Mouse (Mus musculus) lung, adult 2 months (tissue): ENCODE measurements at regions not wholly inside any gene's neighbourhood (a gene's known extent, or its start where the extent isn't known, plus 50 kb on each side); places are given as distances from the start of the nearest gene placed in this dataset.

Experiments used
- DNase-seq: peaks from one replicate; pipeline ENCODE4 v3.0.0; 2022
- H3K4me1 ChIP-seq: fragments of 200-500 bp; 2 replicates; pipeline ENCODE4 v1.6.1; 2011; ENCODE audit warnings: low read length; ENCODE audit not compliant: control insufficient read depth, insufficient read depth
- H3K4me3 ChIP-seq: fragments of 200-500 bp; replicated peaks from 2 replicates; pipeline ENCODE3; 2011; ENCODE audit warnings: low read depth, mild to moderate bottlenecking, control low read depth, low read length; ENCODE audit errors: extremely low read depth
- CTCF ChIP-seq: fragments of 200-500 bp; IDR thresholded peaks from 2 replicates; pipeline ENCODE4 v1.5.1; 2011; ENCODE audit warnings: mild to moderate bottlenecking, low read length, control low read depth; ENCODE audit not compliant: insufficient read depth
- POLR2A ChIP-seq: fragments of 200-500 bp; IDR thresholded peaks from 2 replicates; pipeline ENCODE4 v1.6.1; 2011; ENCODE audit warnings: low read depth, mild to moderate bottlenecking, control low read depth, low read length, borderline replicate concordance; ENCODE audit errors: extremely low read depth
- WGBS: fragments of 180-500 bp; shearing (Covaris S2); methylation state at CpG from one replicate; pipeline ENCODE4 v1.1.7; 2018; 5-methylcytosine and 5-hydroxymethylcytosine counted together

DNA sequence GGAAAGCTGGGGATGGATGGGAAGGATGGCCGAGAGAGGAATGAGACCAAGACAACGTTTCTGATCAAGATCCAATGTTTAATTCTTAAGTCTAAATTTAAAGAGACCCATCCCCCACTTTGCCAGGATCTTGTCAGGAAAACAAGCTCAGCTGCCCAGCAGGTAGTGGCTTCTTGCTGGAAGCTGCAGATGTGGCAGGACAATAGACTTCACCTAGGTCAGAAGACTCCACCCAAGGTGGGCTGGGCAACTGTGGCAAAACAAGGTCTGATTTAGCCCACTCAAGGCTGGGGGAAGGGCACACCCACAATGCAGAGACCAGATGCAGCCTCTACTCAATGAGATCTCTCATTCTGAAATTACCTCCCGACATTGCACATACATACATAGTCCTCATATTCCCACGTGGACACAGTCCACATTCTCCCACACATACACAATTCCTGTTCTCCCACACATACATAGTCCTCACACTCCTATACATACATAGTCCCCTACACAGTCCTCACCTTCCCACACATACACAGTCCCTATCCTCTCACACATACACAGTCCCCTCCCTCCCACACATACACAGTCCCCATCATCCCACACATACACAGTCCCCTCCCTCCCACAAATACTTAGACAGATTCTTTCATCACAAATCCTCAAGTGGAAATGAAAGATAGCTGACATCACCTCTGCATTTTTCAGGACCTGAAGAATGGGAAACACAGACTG lies 150.2 kb downstream of the Rwdd3 start:
- no peak for DNase-seq
- TF ChIP-seq POLR2A = no peak
- no peak for TF ChIP-seq CTCF
- 78% methylated on average over 4 of the region's 4 CpGs for WGBS
- Histone ChIP-seq H3K4me3 (no peak overlapping the region), H3K4me1 (no peaks in the 10 kb centered on the region)

- 75% methylated on average over 6 of the region's 6 CpGs for WGBS
These were observed 162.3 kb downstream of the Rwdd3 start for GRCm38 (mm10) chr3:121009223-121009622.

DNA sequence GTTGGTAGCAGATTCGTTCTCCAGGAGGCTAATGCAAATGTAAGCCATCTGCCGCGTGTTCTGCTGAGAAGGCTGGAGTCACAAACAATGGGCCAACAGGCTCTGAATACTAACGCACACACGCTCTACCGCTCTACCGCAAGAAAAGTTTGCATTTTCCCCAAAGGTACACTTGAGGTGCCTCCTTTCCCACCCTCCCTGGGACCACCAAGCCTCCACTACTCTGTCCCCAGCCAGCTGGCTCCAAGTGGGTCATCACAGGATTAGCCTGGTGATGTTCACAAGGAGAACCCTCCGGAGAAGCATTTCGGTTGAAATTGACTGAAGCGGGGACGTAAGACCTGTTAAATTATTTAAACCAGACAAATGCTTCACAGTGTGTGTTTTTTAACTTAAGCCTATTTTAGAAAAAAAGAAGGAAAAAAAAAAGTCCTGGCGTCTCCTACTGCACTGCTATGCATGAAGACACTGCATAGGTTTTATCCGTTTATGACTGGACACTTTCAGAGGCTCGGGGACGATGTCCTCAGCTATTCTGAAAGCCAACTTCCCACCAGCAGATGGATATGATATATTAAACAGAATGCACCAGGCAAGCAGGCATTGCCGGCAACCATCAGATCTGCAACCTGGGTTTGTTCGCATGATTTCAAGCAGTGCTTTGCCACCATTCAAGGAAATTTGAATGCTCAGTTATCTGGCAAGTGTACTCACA lies 187.8 kb downstream of the Rwdd3 start:
- no peak for DNase-seq
- Histone ChIP-seq H3K4me3 (no peak overlapping the region), H3K4me1 (no peaks in the 10 kb centered on the region)
- TF ChIP-seq POLR2A (no peak), CTCF (no peak)
- 71% methylated on average over 17 of the region's 17 CpGs for WGBS

More at GRCm38 (mm10) chr3:121009223-121009622, 162.3 kb downstream of the Rwdd3 start:
- Histone ChIP-seq H3K4me3 (no peak overlapping the region), H3K4me1 (no peaks in the 10 kb centered on the region)
- no peak for DNase-seq
- no peak for TF ChIP-seq POLR2A

GRCm38 (mm10) chr3:120982795-120983555 lies 188.5 kb downstream of the Rwdd3 start:
- TF ChIP-seq CTCF = no peak
- 37% methylated on average over 10 of the region's 10 CpGs for WGBS
- no peaks in the 10 kb centered on the region for H3K4me1 ChIP-seq
- no peak overlapping the region for H3K4me3 ChIP-seq
- DNase-seq = no peak

DNA sequence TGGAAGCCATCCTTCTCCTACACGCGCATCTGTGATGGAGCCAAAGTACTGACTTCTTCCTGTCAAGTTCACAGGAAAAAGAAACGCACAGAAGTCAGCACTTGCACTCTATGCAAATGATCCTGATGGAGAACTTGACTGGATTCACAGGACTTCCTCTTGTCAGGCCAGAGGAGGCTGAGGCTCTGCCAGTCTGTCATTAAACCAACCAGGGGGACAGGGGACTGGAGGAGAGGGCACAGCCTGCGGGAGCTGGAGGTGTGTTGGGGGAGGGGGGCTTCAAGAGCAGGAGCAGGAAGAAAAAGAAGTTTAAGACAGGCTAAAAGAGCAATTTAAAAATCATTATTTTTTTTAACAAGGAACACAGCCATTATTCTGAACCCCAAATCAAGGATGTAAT lies 189.3 kb downstream of the Rwdd3 start:
- H3K4me3 ChIP-seq = no peak overlapping the region
- no peak for DNase-seq
- WGBS = 25% methylated on average over 4 of the region's 4 CpGs
- TF ChIP-seq CTCF = no peak
- no peaks in the 10 kb centered on the region for H3K4me1 ChIP-seq

DNA sequence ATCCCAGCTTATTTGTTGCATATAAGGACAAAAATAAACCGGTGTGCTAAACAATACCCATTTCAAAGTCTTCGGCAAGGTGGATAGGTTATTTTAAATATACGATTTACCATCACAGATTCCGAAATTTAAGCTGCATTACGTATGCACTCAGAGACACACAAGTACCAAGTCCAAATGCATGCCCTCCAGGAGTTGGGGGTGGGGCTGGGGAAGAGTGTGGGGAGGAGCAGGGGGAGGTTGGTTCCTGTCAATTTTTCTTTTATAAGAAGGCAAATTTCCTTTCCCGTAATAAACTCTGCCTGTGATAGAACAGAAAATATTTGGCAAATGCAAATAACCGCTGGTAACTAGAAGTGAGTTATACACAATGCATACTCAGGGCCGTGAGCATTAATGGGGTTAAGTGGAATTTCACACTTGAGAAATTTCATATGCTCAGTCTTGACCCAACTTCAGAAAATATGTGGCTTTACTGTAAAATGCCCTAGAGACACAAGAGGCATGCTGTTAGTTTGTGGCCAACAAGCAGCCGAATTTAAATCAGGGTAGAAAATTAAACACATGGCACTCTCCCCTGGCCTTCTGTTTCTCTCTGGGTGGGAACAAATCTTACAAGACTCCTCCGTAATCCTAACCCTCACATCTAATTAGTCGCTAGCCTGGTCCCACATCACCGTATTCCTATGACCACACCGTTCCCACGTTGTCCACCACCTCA lies 200.6 kb downstream of the Rwdd3 start:
- Histone ChIP-seq H3K4me3 (no peak overlapping the region), H3K4me1 (no peaks in the 10 kb centered on the region)
- no peak for DNase-seq
- TF ChIP-seq POLR2A = no peak
- no peak for TF ChIP-seq CTCF
- 76% methylated on average over 14 of the region's 14 CpGs for WGBS

DNA sequence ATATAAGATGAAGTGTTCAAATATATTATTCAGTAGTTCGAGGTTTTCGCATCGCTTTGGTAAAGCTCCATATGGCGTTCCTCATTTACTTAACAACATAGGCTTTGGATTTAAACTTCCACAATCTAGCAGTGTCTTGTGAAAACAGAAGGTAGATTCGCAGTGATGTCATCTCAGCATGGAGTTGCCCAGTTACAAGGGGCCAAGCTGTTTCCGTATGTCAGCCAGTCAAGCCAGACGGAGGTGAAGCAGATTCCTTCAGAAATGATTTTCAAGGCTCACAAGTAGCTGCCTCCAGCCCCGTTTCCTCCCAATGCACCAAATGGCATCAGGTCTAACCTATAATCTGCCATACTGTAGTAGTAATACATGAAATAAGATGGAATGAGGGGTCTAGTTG lies 224.6 kb downstream of the Rwdd3 start:
- TF ChIP-seq POLR2A (no peak), CTCF (no peak)
- Histone ChIP-seq H3K4me3 (no peak overlapping the region), H3K4me1 (no peaks in the 10 kb centered on the region)
- 88% methylated on average over 8 of the region's 8 CpGs for WGBS
- DNase-seq = no peak

GRCm38 (mm10) chr3:120934401-120934800 lies 237.1 kb downstream of the Rwdd3 start:
- no peak for TF ChIP-seq POLR2A
- TF ChIP-seq CTCF = no peak
- 88% methylated on average over 4 of the region's 4 CpGs for WGBS

DNA sequence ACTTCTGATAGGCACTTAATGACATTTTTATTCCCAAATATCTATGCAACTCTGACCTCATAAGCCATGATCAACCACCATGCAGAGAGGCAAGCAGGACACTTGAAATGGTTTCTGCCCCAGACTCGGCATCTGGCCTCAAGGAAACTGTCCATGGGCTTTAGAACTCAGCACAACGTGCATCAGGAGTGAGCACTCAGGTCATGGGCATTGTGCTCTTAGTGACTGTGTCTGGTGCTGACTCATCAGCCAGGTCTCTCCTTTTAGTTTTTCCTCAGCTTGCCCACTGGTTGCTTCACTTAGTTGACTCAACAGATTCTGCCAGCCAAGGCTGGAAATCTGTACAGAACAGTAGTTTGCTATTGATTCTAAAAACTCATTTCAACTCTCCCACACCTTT lies 251.1 kb downstream of the Rwdd3 start:
- DNase-seq = no peak
- WGBS = 67% methylated on average over 2 of the region's 2 CpGs
- no peak overlapping the region for H3K4me3 ChIP-seq
- TF ChIP-seq POLR2A = no peak
- TF ChIP-seq CTCF = no peak
- H3K4me1 ChIP-seq = no peaks in the 10 kb centered on the region

More at GRCm38 (mm10) chr3:120934401-120934800, 237.1 kb downstream of the Rwdd3 start:
- no peak for DNase-seq
- Histone ChIP-seq H3K4me3 (no peak overlapping the region), H3K4me1 (no peaks in the 10 kb centered on the region)
